Mouse (Mus musculus) hindbrain, embryonic 13.5 days (tissue): Measurements from ENCODE around the gene Ndufs1. TPM values are rescaled to one million over a fixed set of nuclear protein-coding genes. Genes with fewer than 3 reads are reported as not detected.

Experiments used
- ATAC-seq: fragments of 200-750 bp; cut with Nextera tagmentation; 2 replicates; pipeline ENCODE4 v1.8.0; 2017; ENCODE audit warnings: moderate TSS enrichment; ENCODE audit not compliant: low FRiP score
- H3K27ac ChIP-seq: fragments of 300-500 bp; sonication (generic); 2 replicates; pipeline ENCODE4 v1.5.1; 2015; ENCODE audit warnings: inconsistent platforms, mild to moderate bottlenecking, moderate library complexity
- H3K27me3 ChIP-seq: fragments of 300-500 bp; sonication (generic); 2 replicates; pipeline ENCODE4 v1.6.1; 2015; ENCODE audit warnings: mild to moderate bottlenecking, inconsistent platforms
- H3K36me3 ChIP-seq: fragments of 300-500 bp; sonication (generic); 2 replicates; pipeline ENCODE4 v1.6.1; 2015; ENCODE audit warnings: mild to moderate bottlenecking, inconsistent platforms
- H3K4me1 ChIP-seq: fragments of 300-500 bp; sonication (generic); replicated peaks from 2 replicates; pipeline ENCODE4 v1.6.1; 2015; ENCODE audit warnings: inconsistent platforms
- H3K4me2 ChIP-seq: fragments of 300-500 bp; sonication (generic); 2 replicates; pipeline ENCODE4 v1.6.1; 2015; ENCODE audit warnings: inconsistent platforms, mild to moderate bottlenecking, moderate library complexity
- H3K4me3 ChIP-seq: fragments of 300-500 bp; sonication (generic); 2 replicates; pipeline ENCODE4 v1.5.1; 2015; ENCODE audit warnings: mild to moderate bottlenecking, inconsistent platforms
- H3K9ac ChIP-seq: fragments of 300-500 bp; sonication (generic); 2 replicates; pipeline ENCODE4 v1.6.1; 2015; ENCODE audit warnings: mild to moderate bottlenecking, inconsistent platforms
- H3K9me3 ChIP-seq: fragments of 300-500 bp; sonication (generic); 2 replicates; pipeline ENCODE4 v1.6.1; 2016; ENCODE audit warnings: inconsistent platforms
- WGBS: fragments of 180-500 bp; shearing (Covaris S2); methylation state at CpG from one replicate; pipeline ENCODE4 v1.1.7; 2015; 5-methylcytosine and 5-hydroxymethylcytosine counted together
- polyA plus RNA-seq: library from polyadenylated mRNA; unstranded; fragments of >200 nt; fragmentation: Nextera tagmentation; extraction: Ambion mirVana; gene quantifications from 2 replicates; pipeline ENCODE4 v1.2.1, GENCODE M21; 2015

The Ndufs1 gene
- polyA plus RNA-seq, 1 experiment from 2014 or later, result 141 TPM

DNA sequence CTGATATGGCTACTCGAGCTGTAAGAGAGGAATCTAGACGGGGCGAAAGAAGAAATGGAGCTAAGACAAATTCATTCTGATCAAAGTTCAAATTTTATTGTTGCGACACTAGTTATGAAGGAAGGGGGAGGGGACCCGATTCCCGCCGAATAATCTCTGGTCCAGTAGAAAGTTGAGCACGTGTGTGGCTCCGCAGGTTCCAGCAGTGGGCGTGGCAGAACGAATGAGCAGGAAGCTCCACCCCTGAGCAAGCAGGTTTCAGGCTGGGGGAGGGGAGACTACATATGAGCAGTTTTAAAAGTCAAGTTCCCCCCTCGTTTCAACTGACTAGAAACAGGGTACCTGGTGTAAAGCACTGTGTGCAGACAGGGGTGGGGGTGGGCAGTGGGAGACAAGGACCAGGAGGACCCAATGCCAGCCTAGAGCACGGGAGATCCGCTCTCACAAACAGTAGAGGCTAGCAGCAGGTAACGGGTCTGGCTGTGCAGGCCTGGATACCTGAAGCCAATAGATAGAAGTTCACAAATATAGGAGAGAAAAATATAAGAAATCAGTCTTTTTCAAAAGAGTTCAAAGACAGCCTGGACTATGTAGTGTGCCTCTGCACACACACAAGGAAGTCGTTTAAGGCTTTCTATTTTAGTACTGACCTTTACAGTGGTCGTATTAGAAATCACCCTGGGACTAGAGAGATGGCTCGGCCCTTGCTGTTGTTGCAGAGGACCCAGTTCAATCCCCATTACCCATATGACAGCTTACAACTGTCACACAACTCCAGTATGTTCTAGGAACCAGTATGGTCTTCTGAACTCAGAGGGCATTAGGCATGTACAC, 46.6 kb downstream of the Ndufs1 start:
- ATAC-seq, result no peak
- Histone ChIP-seq H3K4me3 (peak overlapping the region; percentile 20; the same call in 1 of the 2 replicates), H3K27ac (no peak overlapping the region), H3K4me1 (peaks cover 7% of the 10 kb centered on the region; the same call in 1 of the 2 replicates), H3K4me2 (peak overlapping the region; percentile 46), H3K9me3 (no peaks in the 10 kb centered on the region), H3K36me3 (peaks cover 17% of the 10 kb centered on the region), H3K27me3 (no peaks in the 10 kb centered on the region), H3K9ac (no peak overlapping the region)
- WGBS, result 28% methylated on average over 18 of the region's 18 CpGs

DNA sequence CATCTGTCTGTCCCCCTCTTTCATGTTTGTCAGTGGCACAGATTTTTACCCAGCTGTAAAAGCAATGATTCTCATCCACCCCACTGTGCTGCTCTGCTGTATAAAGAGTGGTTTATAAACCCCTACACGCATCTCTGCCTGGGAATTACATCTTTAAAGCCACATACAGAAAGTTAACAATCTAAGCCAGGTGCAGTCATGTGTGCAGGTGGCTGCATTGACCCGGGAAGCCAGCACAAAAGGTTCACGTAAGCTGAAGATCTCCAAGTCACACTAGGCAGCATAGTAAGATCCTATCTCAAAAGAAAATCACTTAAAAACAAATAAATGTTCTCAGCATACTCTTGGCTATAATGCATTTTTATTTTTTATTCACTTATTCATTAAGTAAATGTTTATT, 47.4 kb downstream of the Ndufs1 start:
- Histone ChIP-seq H3K36me3 (peaks cover 21% of the 10 kb centered on the region), H3K9me3 (no peaks in the 10 kb centered on the region), H3K4me3 (no peak overlapping the region), H3K4me2 (no peak overlapping the region), H3K4me1 (peaks cover 7% of the 10 kb centered on the region; the same call in 1 of the 2 replicates), H3K27me3 (no peaks in the 10 kb centered on the region), H3K9ac (no peak overlapping the region), H3K27ac (no peak overlapping the region)
- ATAC-seq, result no peak
- WGBS, result 40% methylated on average over 3 of the region's 3 CpGs

DNA sequence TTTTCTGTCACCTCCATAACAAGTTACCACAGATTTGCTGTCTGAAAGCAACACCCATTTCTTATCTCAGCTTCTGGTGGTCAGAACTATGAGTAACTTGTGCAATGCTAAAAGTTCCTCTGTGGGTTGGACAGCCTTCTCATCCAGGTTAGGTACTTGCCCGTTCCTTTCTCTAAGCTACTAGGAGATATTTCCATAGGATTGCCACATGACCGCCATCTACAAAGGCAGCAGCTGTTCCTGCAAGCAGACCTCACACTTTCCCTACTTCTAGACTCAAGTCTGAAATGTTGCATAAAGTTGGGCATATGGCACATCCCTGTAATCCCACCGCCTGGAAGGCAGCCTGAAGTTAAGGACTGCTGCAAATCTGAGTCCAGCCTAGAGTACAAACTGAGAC, 50.4 kb downstream of the Ndufs1 start:
- Histone ChIP-seq H3K36me3 (peaks cover 44% of the 10 kb centered on the region), H3K27me3 (no peaks in the 10 kb centered on the region), H3K4me2 (no peak overlapping the region), H3K4me3 (no peak overlapping the region), H3K9ac (no peak overlapping the region), H3K4me1 (peaks cover 7% of the 10 kb centered on the region; the same call in 1 of the 2 replicates), H3K27ac (no peak overlapping the region), H3K9me3 (no peaks in the 10 kb centered on the region)
- WGBS, result 95% methylated on average over 3 of the region's 3 CpGs
- no peak for ATAC-seq

DNA sequence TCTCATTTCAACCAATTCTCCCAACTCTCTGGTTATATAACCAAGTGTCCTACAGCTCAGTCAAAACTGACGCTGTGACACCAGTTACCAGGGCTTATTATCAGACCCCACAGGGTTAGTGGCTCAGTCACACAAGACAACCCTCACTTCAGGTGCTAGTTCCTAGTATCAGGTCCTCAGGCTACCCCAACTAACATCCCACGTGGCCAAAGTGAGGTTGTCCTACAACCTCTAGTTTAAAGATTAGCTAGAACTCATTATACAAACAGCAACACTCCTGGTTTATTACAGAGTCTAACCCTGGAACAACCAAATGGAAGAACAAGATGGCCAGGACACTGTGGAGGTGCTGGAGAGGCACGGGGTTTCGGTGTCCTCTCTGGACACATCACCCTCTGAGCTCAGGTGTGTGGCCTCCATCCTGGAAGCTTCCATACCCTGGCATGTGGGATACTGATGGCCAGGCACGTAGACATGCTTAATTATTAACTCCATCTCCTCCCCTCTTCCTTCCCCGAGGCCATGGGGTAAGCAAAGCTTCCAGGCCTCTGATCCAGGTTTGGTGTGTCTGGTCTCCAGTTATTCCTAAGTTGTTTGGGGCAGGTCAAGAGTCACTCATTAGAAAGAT, 52.7 kb downstream of the Ndufs1 start:
- Histone ChIP-seq H3K4me3 (no peak overlapping the region), H3K27me3 (no peaks in the 10 kb centered on the region), H3K9ac (no peak overlapping the region), H3K36me3 (peaks cover 61% of the 10 kb centered on the region), H3K9me3 (no peaks in the 10 kb centered on the region), H3K4me1 (no peaks in the 10 kb centered on the region), H3K4me2 (no peak overlapping the region), H3K27ac (no peak overlapping the region)
- no peak for ATAC-seq
- WGBS, result 78% methylated on average over 6 of the region's 6 CpGs

DNA sequence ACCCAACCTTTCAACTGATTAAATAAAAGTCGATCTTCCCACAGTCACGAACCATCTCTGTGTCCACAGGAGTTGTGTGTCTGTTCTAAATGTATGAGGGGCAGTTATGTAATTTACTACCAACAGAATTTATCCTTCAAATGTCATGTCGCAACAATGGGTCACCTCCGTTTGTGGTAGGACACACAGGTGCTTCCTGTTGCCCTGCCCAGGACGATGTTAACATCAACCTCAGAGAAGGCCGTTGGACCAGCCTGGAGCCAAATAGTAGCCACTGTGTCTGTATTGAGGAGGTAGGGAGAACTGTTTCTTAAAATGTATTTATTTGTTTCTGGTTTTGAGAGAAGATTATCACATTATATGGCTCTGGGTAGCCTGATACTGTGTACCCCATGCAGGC, 54.6 kb downstream of the Ndufs1 start:
- H3K4me2 ChIP-seq, result no peak overlapping the region
- H3K4me3 ChIP-seq, result no peak overlapping the region
- ATAC-seq, result no peak
- no peaks in the 10 kb centered on the region for H3K9me3 ChIP-seq
- no peaks in the 10 kb centered on the region for H3K27me3 ChIP-seq
- H3K9ac ChIP-seq, result no peak overlapping the region
- H3K27ac ChIP-seq, result no peak overlapping the region
- H3K36me3 ChIP-seq, result peaks cover 63% of the 10 kb centered on the region
- WGBS, result 95% methylated on average over 6 of the region's 6 CpGs
- peaks cover 4% of the 10 kb centered on the region for H3K4me1 ChIP-seq

DNA sequence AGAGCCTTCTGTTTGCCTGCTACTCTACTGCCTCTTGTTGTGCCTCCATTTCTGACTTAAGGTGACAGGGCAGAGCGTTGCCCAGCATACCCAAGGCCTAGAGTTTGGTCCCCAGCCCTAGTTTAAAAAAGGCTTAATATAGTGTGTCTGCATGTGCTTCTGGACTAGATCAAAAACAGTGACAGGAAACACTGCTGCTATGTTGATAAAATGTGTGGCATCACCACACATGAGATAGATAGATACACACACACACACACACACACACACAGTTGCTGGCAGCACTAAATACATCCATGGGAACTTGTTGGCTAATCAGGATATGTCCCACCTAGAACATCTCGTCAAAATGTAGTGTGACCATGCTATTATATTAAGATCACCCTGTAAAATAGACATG, 56.3 kb downstream of the Ndufs1 start:
- WGBS, result 95% methylated on average over 2 of the region's 2 CpGs
- H3K9me3 ChIP-seq, result no peaks in the 10 kb centered on the region
- ATAC-seq, result no peak
- no peak overlapping the region for H3K9ac ChIP-seq
- H3K4me1 ChIP-seq, result peaks cover 21% of the 10 kb centered on the region
- H3K4me3 ChIP-seq, result no peak overlapping the region
- H3K36me3 ChIP-seq, result peaks cover 58% of the 10 kb centered on the region
- H3K27me3 ChIP-seq, result no peaks in the 10 kb centered on the region
- H3K4me2 ChIP-seq, result no peak overlapping the region
- no peak overlapping the region for H3K27ac ChIP-seq

DNA sequence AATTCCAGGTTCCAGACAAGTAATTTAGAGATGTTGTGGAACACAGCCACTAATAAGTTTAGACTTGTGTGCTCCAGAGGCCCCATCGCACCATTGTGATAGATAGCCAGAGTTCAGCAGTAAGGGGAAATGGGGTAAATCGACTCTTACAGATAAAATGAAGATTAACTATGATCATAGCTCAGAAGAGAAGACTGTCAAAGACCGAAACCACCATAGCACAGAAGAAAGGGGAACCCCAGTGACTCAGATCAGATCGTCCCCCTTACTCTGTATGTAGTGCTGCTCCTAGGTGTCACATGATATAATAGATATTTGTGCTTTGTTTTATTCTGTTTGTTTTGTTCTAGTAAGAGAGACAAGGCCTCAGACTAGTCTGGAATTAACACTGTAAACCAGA, 57.0 kb downstream of the Ndufs1 start:
- Histone ChIP-seq H3K4me2 (no peak overlapping the region), H3K4me3 (no peak overlapping the region), H3K9me3 (no peaks in the 10 kb centered on the region), H3K4me1 (peaks cover 25% of the 10 kb centered on the region), H3K9ac (no peak overlapping the region), H3K36me3 (peaks cover 54% of the 10 kb centered on the region), H3K27ac (no peak overlapping the region), H3K27me3 (no peaks in the 10 kb centered on the region)
- no peak for ATAC-seq
- WGBS, result 89% methylated on average over 4 of the region's 4 CpGs

DNA sequence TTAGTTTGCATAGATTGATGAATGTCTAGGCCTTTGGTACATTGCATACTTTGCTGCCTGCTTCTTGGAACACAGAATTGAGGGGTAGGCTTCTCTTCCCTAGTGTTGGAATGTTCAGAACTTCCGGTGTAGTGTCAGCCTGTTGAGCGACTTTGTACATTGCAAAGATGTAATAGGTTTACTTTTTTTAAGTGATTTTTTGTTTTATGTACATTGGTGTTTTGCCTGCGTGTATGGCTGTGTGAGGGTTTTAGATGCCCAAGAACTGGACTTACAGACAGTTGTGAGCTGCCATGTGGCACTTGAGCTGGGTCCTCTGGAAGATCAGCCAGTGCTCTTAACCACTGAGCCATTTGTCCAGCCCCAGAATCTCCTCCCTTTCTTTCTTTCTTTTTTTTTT, 61.1 kb downstream of the Ndufs1 start:
- Histone ChIP-seq H3K9ac (peak overlapping the region; percentile 99), H3K9me3 (no peaks in the 10 kb centered on the region), H3K4me3 (peak overlapping the region; percentile 93), H3K36me3 (peaks cover 17% of the 10 kb centered on the region), H3K4me1 (peaks cover 41% of the 10 kb centered on the region), H3K4me2 (peak overlapping the region; percentile 93), H3K27me3 (no peaks in the 10 kb centered on the region), H3K27ac (no peak overlapping the region; the same call in 1 of the 2 replicates)
- ATAC-seq, result no peak
- 56% methylated on average over 3 of the region's 3 CpGs for WGBS

DNA sequence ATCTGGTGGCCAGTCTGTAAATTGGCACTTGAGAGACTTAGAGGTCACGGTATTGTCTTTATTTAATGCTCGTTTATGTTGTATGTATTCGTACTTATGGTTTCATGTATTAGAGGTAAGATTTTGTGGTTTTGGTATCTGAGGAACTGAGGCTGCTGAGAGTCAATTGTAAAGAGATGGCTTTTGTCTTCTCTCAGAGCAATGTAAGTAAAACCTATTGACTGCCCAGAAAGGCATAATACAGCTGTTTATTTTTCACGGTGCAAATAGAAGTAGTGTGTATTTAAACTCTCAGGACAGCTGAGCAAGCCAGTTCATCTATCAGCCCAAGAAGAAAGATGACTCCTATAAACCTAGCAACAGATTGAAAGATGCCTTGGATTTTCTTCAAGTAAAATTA, 61.5 kb downstream of the Ndufs1 start:
- Histone ChIP-seq H3K4me2 (peak overlapping the region; percentile 93), H3K27ac (peak overlapping the region; percentile 98), H3K9ac (peak overlapping the region; percentile 99), H3K36me3 (peaks cover 12% of the 10 kb centered on the region), H3K9me3 (no peaks in the 10 kb centered on the region), H3K27me3 (no peaks in the 10 kb centered on the region), H3K4me3 (peak overlapping the region; percentile 93), H3K4me1 (peaks cover 45% of the 10 kb centered on the region)
- no peak for ATAC-seq
- 21% methylated on average over 4 of the region's 4 CpGs for WGBS

DNA sequence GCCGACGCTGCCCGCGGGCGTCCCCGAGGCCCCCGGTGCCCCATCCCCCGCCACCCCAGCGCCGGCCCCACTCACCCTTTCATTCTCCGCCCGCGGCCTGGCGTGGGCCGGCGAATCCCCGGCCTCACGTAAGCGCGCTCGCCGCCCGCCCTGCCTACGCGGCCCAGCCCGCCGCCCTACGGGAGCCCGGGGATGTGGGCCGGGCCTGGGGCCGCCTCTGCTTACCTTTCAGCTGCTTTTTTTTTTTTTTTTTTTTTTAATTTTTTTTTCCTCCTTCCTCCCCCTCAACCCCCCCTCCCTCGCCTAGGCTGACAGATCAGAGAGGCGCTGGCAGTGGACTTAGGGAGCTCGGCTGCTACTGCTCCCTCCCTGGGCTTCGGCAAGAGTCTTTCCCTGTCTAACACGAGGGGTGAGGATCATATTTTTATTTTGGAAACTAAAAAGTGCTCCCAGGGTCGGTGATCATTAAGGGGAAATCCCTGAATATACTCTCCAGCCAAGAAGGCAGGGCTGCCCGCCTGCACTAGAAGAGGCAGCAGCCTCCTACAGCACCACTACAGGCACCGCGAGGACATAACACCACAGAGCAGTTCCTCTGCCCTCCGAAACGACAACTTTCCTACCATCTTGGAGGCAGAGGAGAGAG, 62.4 kb downstream of the Ndufs1 start, which contains the start of gene Ino80d:
TSS of gene Ino80d (minus strand) at position 532 of the 646 bp plus-strand sequence.
- Histone ChIP-seq H3K4me1 (peaks cover 51% of the 10 kb centered on the region), H3K9me3 (no peaks in the 10 kb centered on the region), H3K4me2 (peak within 1 kb of the TSS; percentile 93), H3K27me3 (no peaks in the 10 kb centered on the region), H3K36me3 (peaks cover 6% of the 10 kb centered on the region), H3K4me3 (peak within 1 kb of the TSS; percentile 93), H3K9ac (peak within 1 kb of the TSS; percentile 99), H3K27ac (peak within 1 kb of the TSS; percentile 98)
- WGBS, result under 1% methylated on average over 27 of the region's 42 CpGs
- ATAC-seq, result peak; percentile 93

DNA sequence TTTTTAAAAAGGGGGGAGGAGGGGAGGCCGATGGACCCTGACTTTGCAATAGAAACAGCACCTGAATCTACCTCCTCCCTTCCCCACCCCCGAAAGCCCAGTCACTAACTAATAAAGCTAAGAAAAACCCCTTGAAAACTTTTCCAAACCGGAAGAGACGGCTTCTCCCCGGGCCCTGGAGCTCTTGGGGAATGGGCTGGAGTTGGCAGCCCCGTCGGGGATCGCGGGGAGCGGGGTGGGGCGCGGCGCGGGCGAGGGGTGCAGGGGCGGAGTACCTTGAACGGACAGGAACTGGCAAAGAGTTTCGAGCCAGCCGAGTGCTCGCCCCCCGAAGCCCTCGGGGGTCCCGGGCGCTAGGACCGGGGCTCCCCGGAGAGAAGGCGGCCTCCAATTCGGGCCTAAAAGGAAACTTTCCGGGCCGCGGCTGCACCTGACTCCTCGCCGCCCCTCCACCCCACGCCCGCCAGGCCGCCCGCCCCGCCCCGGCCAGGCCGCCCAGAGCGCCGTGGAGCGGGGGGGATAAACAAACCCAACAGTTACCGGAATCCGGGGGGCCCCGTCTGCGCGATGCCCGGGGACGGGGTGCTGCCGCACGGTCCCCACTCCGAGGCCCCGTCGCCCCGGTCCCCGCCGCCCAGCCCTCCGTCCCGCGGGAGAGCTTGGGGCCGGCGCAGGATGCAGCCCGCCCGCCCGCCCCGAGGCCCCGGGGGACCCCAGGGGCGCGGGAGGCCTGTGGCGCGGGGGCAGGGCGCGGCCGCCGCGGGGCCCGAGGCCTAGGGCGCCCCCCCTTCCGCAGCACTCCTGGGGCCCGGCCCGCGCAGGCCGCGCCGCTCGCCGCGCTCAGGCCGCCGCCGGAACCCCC, 63.1 kb downstream of the Ndufs1 start:
- no peaks in the 10 kb centered on the region for H3K27me3 ChIP-seq
- peaks cover 5% of the 10 kb centered on the region for H3K36me3 ChIP-seq
- peak overlapping the region; percentile 93 for H3K4me2 ChIP-seq
- peaks cover 51% of the 10 kb centered on the region for H3K4me1 ChIP-seq
- H3K9me3 ChIP-seq, result no peaks in the 10 kb centered on the region
- under 1% methylated on average over 59 of the region's 92 CpGs for WGBS
- ATAC-seq, result peak; percentile 55
- H3K27ac ChIP-seq, result peak overlapping the region; percentile 98
- H3K9ac ChIP-seq, result peak overlapping the region; percentile 99
- H3K4me3 ChIP-seq, result peak overlapping the region; percentile 93
